Mouse (Mus musculus) thymus, postnatal 0 days (tissue): ENCODE results near the gene Amdhd2. TPM values are rescaled to one million over a fixed set of nuclear protein-coding genes. Genes with fewer than 3 reads are reported as not detected.
"Not testable (repeated sequence)": the region's sequence is repeated elsewhere in the genome, so short reads cannot be mapped to it uniquely, and the experiment has no call there.

ENCODE experiments used
- DNase-seq: peaks from one replicate; pipeline ENCODE4 v3.0.0-alpha.2; 2015; ENCODE audit warnings: low spot score
- polyA plus RNA-seq: library from polyadenylated mRNA; unstranded; fragments of >200 nt; fragmentation: Nextera tagmentation; extraction: Ambion mirVana; gene quantifications from 2 replicates; pipeline ENCODE4 v1.2.1, GENCODE M21; 2015

Gene Amdhd2
- polyA plus RNA-seq, 1 experiment from 2014 or later = 27.3 TPM

DNA sequence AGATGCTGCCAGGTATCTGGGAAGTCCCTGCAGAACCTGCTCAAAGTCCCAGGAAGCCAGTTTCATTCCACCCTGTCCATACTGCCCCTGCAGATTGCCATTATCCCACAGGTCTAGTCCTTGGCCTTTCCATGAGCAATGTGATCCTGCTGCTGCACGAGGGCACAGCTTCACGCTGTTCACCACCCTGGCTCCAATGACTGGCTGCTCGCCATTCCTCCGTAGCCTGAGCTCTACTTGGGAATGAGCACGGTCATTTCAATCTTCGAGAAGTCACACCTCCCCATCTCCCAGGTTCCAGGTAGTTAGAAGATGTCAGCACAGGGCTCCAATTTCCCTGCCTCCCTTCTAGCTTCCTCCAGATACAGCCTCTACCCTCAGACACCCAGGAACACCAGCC is 6.4 kb downstream of the Amdhd2 start:
- DNase-seq = no peak

DNA sequence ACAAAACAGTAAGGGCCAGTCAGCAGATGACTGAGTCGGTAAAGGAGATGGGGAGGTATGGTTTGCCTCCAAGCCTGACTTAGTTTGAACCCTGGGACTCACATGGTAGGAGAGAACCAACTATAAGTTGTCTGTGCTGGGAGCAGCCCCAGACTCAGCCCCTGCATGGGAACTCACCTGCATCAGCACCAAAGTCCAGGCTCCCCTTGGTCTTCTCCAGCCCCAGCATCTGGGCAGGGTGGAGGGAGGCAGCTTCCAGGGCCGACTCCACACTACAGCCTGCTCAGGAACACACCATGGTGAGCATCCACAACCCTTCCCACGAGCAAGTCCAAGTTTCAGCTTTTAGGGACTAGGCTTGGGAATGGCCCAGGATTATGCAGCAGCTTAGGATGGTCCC is 7.2 kb downstream of the Amdhd2 start:
- DNase-seq = no peak

DNA sequence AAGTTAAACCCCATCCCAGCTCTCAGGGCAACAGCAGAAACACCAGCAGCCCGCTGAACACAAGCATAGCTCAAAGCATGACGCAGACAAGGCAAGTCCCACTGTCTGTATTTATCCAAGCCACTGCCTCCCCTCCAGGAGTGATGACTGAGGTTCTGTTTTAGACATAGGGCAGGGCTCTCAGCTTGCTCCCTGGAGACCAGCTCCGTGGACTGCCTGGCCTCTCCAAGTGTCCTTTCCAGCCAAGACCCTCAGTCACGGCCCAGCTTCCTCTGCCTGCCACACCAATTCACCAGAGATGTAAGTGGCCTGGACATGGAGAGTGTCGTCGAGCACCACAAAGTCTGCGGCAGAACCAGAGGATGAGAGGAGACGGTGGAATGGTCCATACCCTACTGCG is 7.8 kb downstream of the Amdhd2 start:
- DNase-seq = no peak

DNA sequence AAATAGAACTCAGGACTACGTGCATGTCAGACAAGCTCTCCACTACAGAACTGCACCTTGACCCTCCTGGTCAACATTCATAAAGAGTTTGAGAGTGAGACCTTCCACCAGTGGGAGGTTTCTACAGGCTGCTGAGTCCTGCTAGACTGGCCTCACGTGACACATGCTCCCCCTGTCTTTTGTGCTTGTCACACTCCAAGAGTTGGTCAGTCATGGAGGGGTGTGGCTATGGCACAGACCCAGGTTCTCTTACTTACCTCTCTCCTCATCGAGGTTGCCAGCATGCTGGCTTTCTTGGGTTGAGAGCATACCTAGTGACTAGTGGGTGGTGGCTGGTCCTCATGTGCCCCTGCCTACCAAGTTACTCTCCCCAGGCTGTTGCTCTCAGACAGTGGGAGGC is 9.1 kb downstream of the Amdhd2 start:
- no peak for DNase-seq

DNA sequence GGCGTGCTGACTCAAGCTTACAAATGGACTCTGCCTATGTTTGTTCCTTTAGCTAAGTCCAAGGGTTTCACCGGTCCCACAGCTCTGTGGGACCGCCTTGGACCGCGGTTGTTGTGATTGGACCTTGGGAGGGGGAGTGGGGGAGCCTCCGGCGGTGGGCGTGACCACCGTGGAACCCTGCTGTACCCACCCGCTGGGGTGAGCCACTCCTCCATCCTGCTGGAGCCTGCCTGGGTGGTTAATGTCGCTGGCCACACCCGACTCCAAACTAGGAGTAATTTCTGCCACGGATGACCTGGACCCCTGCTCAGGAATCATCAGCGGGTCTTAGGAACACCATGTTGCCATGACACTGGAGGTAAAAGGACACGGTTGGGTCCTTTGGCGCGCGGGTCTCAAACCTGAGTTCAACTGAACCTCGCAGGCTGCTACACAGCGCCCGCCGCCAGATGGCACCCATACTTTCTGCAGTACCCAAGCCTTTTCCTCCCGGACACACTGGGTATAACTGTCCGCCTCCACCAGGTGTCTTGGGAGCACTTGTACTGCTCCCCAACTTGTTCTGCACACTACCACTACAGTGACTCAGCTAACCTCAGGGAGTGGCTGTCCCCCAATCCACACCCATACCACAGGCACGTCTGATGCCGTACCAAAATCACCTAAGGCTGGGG is 11.5 kb downstream of the Amdhd2 start:
- DNase-seq = peak; percentile 89

DNA sequence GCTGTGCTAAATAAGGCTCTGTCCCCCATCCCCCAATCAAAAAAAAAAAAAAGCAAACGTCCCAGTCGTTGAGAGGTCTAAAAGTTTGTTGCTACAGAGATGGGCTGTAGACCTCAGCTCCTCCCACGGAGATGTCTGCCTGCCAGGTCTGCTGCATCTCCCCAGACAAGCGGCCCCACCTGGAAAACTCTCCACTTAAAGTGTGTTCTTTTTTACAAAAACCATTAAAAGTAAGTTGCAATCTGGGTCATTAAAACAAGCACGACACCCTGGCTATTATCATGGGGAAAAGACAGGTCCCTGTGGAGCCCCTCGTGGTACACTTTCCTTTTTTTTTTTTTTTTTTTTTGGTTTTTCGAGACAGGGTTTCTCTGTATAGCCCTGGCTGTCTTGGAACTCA is 12.2 kb downstream of the Amdhd2 start:
- no peak for DNase-seq

DNA sequence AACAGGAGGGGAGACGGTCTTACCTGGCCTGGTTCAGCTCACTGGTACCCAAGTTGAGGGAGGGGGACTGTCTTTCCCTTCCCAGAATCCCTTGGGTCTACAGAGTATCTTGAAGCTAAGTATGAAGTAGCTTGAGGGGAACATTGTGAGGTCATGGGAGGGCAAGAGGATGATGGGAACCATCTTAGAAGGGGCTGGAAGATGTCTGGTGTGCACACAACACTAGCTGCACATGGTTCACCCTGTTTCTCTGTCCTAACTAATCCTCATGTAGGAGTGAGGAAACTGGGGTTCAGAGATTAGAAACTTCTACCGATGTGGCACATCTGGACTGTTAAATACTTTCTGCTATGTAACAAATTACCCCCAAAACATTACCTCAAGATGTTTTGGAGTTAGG is 12.7 kb downstream of the Amdhd2 start, which contains the start of gene Pdpk1:
Gene Pdpk1 (minus strand): TSS at position 101 of the 400 bp plus-strand sequence.
- no peak for DNase-seq

DNA sequence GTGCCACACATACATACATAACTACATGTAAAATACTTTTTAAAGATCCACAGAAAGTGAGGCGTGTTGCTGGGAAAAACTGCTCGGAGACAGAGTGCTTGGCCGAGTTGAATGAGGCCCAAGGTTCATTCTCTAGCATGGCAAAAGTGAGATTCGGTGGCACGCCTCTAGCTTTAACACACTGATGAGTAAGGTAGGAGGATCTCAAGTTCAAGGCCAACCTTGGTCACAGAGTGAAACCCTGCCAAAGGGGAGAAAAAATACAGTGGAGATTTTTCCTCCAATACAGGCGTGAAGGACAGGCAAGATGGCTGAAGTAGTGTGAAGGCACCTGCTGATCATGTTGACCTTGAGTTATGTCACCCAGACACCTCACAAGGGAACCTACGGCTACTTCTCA is 14.1 kb downstream of the Amdhd2 start:
- no peak for DNase-seq

DNA sequence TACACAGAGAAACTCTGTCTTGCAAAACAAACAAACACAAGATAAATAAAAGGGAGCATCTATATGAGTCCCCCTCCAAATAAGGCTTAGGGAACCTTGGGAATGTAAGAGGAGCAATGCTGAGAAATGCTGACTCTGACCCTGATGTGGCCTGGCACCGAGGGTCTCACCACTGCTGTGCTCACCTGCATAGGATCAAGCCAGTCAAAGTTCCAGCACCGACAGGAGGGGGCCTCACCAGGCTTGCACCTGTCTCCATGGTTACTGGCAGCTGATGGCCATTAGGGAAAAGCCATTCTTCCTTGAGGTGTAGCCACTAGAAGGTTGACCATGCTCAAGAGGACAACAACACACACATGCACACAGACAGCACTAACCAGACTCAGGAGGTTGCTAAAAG is 20.7 kb downstream of the Amdhd2 start:
- no peak for DNase-seq

DNA sequence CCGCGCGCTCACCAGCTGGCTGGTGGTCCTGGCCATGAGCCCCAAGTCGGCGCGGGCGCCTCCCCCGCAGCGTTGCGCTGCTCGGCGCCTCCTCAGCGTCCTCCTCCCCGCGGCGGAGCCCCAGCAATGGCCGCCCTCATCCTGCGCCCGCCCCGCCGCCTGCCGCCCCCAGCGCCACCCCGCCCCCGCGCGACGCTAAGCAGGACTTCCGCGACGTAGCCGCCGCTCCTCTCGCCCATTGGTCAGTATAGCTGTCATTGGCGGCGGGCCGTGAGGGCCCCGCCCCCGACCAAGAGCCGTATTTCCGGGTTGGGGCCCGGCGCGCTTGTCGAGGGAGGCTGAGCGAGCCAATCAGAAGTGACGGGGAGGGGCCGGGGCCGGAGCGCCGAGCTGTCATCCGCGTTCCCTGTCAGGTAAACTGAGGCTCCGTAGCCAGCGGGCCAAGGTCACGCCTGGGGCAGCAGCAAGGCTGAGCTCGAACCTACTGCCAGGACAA is 22.1 kb downstream of the Amdhd2 start:
- DNase-seq = peak; percentile 98

DNA sequence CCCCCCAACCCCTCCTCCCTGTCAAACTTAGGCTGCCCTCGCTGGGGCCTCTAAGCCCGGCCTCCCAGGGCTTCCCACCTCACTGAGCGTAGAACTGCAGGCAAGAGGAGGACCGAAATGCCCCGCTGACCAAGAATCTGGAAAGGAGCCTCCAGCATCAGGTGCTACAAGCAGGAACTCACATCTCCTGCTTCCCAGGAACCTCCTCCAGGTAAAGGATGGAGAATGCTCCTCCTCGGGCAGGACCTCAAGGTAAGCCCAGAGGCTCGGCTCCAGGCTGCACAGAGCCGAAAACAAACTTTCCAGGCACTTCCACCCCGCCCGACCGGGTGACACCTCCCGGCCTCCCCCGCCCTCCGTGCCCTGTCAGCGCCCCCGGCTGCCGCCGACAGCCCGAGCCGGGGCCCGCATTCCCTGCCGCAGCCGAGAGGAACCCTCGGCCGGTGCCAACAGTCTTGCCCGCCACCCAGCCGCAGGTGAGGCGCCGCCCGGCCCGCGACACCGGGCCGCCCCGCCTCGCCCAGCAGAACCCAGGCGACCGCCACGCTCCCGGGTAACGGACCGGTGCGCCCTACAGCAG is 22.6 kb downstream of the Amdhd2 start:
- DNase-seq = peak; percentile 71

DNA sequence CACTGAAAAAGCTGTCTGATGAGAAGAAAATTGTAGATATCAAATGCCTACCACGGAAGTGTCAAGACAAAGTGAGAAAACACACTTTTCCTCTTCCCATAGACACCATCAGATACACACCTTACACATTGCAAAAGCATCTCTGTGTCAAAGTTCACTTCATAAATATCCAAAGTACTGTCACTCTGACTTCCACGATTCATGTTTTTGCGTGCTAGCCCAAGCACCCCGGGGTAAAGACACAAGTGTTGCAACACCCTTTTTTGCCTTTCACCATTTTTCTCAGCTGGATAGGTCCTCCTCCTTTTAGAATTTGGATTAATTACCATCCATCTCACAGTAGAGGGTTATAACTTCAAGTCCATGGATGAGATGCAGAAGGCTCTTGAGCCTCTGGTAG is 23.6 kb downstream of the Amdhd2 start:
- no peak for DNase-seq

DNA sequence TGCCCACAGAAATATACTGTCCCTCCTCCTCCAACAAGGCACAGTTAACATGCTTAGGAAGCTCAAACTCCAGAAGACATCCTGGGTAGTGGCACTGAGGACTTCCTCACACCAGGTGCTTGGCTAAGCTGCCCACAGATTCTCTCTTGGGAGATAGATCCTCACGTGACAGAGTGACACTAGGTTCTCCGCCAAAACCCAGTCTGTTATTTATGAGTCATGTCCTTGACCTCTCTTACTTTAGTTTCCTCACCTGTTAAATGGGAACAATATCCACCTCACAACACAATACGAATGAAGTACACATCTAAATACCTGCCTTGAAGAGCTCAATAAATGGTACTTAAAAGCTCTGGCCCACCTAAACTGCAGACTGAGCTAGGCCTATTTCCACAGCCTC is 24.3 kb downstream of the Amdhd2 start:
- DNase-seq = no peak

DNA sequence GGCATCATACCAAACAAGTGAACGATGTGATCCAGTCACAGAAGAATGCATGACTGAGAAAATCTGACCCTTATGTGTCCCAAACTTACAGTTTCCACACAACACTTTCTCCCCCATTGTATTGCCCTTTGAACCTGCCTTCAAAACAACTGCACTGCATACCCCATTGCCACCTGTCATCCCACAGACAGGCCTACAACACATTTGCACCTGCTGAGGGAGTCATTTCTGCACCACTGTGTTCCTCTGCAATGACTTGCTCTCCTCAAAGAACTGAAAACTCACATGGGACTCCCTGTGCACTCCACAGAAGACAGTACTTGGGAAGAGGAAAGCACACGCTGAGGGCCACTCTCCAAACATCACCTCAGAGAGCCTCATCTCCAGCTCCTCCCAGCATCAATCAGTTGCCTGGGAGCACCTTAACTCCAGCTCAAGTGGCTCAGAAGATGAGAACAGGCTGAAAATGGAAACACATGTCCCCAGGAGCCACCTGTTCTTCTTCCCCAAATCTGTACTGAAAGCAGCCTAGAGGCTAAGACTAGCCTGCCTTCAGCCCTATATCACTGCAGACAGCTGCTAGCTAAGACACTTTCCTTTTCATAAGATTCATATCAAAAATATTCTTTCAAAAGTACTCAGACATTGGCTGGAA is 26.2 kb downstream of the Amdhd2 start:
- DNase-seq = peak; percentile 74

DNA sequence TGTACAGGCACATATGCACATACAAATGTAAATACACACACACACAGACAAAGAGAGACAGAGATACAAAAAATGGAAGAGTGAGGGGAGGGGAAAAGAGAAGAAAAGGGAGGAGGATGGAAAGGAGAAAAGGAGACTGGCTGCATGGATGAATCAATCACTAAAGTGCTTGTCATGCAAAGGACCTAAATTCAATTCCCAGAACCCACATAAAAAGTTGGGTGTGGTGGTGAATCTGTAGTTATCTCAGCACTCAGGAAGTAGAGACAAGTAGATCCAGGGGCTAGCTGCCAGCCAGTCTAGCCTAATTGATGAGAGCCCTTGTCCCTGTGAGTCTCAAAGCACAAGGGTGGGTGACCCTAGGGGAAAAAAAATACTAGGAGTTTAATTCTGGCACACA is 29.5 kb downstream of the Amdhd2 start:
- DNase-seq = no peak

DNA sequence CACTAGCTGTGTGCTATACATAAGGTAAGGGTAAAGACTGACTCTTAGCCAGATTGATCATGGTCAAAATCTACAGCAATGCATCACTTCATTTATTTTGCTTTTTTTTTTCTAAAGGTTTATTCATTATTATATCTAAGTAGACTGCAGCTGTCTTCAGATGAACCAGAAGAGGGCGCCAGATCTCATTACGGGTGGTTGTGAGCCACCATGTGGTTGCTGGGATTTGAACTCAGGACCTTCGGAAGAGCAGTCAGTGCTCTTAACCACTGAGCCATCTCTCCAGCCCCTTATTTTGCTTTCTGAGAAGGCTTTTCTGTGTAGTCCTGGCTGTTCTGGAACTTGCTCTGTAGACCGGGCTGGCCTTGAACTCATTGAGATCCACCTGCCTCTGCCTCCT is 30.6 kb downstream of the Amdhd2 start:
- DNase-seq = not testable (repeated sequence)

DNA sequence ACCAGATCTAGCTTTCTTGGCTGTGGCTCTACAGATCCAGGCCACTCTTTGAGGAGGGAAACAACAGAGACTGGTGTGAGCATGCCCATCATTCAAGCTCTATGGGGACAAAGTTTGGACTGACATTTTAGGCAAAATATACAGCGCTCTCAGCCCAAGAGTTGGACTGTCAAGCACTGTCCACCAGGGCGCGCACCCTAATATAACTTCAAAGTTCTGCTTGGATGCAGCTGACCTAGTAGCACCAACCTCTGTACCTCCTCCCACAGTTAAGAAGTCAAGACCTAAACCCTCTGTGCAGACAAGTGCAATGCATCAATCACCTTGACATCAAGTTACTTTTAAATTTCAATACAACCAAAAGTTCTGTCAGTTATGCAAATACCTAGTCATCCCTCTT is 32.0 kb downstream of the Amdhd2 start:
- no peak for DNase-seq

DNA sequence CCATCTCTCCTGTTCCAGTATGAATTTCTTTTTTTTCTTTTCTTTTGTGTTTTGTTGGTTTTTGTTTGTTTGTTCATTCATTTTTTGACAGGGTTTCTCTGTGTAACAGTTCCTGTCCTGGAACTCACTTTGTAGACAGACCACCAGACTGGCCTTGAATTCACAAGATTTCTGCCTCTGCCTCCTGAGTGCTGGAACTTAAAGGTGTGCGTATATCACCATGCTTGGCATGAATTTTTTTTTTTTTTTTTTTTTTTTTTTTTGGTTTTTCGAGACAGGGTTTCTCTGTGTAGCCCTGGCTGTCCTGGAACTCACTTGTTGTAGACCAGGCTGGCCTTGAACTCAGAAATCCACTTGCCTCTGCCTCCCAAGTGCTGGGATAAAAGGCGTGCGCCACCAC is 34.3 kb downstream of the Amdhd2 start:
- DNase-seq = not testable (repeated sequence)

DNA sequence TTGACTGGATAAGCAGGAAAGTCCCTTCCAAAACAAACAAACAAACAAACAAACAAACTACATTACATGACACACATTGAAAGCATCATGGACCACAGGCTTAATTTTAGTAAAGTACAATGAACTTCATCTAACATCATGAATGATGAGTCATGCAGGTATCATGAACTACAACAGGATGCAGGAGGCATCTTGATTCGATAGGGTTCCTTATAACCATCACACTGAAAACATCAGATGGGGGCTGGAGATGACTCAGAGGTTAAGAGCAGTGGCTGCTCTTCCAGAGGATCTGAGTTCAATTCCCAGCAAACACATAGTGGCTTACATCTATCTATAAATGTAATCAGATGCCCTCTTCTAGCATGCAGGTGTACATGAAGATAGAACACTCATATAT is 36.0 kb downstream of the Amdhd2 start:
- no peak for DNase-seq

DNA sequence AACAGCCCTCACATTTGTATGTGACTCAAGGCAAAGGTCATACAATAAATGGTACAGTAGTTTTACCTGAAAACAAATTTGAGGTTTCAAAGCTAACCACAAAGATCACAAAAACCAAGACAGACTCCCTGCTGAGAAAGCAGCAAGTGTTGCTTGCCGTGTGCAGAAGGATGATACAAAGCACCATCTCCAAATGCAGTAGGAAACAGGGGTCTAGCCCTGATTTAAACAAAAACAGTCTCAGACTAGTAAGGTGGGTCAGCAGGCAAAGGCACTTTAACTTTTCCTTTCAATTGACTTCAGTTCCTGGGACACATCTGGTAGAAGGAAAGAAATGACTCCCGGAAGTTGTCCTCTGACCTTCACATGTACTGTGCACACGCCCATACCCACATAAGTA is 36.8 kb downstream of the Amdhd2 start:
- peak; percentile 24 for DNase-seq

DNA sequence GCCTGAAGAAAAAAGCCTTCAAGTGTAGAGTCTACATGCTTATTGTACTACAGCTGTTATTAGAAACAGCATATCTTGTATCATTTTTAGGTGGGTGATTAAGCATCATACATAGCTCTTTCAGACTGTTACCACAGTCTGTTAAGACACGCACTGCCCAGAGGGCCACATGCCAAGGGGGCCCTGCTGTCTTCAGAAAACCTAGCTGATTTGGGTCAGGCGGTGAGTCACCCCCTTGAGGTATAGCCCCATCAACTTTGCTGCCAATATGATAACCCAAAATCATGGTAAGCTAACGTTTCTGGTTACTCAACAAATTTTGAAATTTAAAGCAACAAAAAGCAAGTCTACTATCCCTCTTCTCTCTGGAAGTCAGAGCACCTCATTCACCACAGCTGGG is 44.1 kb downstream of the Amdhd2 start:
- no peak for DNase-seq

DNA sequence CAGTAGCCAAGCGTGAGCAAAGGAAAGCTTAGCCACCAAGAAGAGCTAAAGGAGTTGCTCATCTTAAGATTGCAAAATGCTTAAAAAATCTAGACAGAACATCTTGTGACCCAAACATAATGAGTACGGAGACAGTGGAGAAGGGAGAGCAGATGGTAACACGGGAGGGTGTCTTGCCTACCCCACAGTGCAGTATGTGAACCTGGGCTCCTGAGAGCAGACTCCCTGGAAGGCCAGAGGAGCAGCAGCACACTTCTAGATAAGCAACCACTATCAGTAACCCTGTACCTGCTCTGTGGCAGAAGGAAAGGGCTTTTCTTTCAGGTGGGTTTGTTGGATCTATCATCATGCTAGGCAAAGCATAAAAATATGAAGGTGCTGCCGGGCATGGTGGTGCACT is 50.5 kb downstream of the Amdhd2 start:
- no peak for DNase-seq

DNA sequence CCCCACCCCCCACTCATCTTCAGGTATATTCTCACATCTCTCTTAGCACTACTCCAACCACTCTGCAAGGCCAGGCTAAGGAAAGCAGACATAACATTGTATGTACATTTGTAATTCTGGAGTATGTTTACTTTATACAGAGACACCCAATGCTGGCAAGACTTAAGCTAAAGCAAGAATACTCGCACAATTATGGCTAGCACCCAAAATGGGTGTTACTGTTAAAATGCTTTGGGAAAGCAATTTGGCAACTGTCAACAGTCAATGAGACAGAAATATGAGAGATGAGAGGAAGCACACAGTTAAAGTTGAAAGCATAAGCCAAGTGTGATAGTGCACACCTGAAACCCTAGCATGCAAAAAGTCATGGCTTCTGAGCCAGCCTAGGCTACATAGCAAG is 52.3 kb downstream of the Amdhd2 start:
- no peak for DNase-seq
